Mouse (Mus musculus): ENCODE results near the gene Serpina5. TPM values are rescaled to one million over a fixed set of nuclear protein-coding genes. Genes with fewer than 3 reads are reported as not detected.

Serpina5 gene
- polyA plus RNA-seq (2016; fragmentation: Nextera tagmentation; extraction: Ambion mirVana) = not detected in 2 replicates

DNA sequence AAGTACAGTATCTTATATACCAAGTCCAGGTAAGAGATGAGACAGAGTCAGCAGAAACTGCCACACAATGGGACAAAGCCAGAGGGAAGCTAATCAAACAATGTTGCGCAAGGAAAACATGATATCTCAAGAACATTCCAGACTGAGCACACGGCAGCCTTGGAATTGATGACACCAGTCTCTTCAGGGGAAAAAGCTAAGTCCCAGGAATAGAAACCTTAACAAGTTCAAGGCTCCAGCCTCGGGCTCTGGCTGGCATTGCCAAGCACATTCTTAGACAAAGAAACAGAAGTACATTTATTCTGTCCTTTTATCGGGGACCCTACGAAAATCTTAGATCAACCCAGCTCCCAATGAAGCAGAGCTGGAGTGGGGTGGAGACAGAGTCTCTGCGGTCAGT is at the start of gene Serpina5:
Gene Serpina5 (plus strand): TSS at position 346 of the 400 bp plus-strand sequence.
- Histone ChIP-seq H3K27ac (no peak within 1 kb of the TSS), H3K9ac (replicated peaks) (no peak within 1 kb of the TSS), H3K36me3 (no peaks in the 10 kb centered on the region), H3K9me3 (no peaks in the 10 kb centered on the region), H3K4me2 (no peak within 1 kb of the TSS), H3K4me3 (replicated peaks) (no peak within 1 kb of the TSS), H3K4me1 (replicated peaks) (no peaks in the 10 kb centered on the region), H3K27me3 (no peaks in the 10 kb centered on the region)
- 92% methylated on average over 6 of the region's 6 CpGs for WGBS
- no peak for ATAC-seq (ENCODE audit: insufficient number of reproducible peaks, insufficient read depth, low FRiP score, low TSS enrichment, low read depth)

DNA sequence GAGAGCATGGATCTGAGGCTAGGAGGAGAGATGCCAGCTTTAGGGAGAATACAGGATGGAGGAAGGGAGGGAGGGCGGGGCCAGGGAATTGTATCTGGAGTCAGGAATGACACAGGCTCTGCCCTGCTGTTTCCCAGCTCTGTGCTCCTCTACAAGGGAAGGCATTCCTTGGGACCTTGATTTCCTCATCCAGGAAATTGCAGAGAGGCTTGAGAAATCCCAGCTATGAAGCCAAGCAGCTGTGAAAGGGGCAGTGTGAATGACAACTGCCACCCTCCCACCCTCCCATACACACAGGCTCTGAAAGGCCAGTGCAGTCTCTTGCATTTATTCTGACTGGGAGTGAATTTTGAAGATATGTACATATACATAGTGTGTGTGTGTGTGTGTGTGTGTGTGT is 46.9 kb upstream of the Serpina5 start:
- 69% methylated on average over 1 of the region's 1 CpGs for WGBS
- no peaks in the 10 kb centered on the region for H3K27me3 ChIP-seq
- no peaks in the 10 kb centered on the region for H3K36me3 ChIP-seq
- H3K4me1 ChIP-seq (replicated peaks) = no peaks in the 10 kb centered on the region
- no peak for ATAC-seq (ENCODE audit: insufficient number of reproducible peaks, insufficient read depth, low FRiP score, low TSS enrichment, low read depth)
- H3K9me3 ChIP-seq = no peaks in the 10 kb centered on the region
- H3K4me2 ChIP-seq = no peak overlapping the region
- no peak overlapping the region for H3K27ac ChIP-seq
- no peak overlapping the region for H3K9ac ChIP-seq (replicated peaks)
- H3K4me3 ChIP-seq (replicated peaks) = no peak overlapping the region

DNA sequence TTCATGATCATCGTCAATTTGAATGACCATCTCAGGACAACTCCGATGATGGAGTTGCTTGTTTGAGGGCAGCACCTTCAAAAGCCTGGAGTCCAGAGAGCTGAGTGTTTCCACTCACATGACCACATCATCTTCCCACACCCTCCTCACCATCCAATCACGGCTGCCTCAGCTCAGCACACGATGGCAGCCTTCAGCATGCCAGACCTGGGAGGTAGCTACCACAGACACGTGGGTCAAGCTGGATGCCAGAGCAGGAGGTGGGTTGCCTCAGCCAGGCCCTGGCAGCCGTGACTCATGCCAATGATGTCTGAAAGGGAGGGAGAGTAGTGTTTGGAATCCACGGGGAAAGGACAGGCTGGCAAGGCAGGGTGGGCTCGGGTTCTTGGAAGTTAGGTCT is 45.2 kb upstream of the Serpina5 start:
- 85% methylated on average over 8 of the region's 8 CpGs for WGBS
- Histone ChIP-seq H3K9ac (replicated peaks) (no peak overlapping the region), H3K27me3 (no peaks in the 10 kb centered on the region), H3K36me3 (no peaks in the 10 kb centered on the region), H3K4me3 (replicated peaks) (no peak overlapping the region), H3K9me3 (no peaks in the 10 kb centered on the region), H3K4me2 (no peak overlapping the region), H3K27ac (no peak overlapping the region), H3K4me1 (replicated peaks) (no peaks in the 10 kb centered on the region)
- ATAC-seq (ENCODE audit: insufficient number of reproducible peaks, insufficient read depth, low FRiP score, low TSS enrichment, low read depth) = no peak

- Histone ChIP-seq H3K27ac (no peak overlapping the region), H3K27me3 (no peaks in the 10 kb centered on the region; the same call in 1 of the 2 replicates), H3K4me3 (replicated peaks) (no peak overlapping the region), H3K36me3 (no peaks in the 10 kb centered on the region), H3K4me2 (no peak overlapping the region), H3K9me3 (no peaks in the 10 kb centered on the region), H3K9ac (replicated peaks) (no peak overlapping the region), H3K4me1 (replicated peaks) (no peaks in the 10 kb centered on the region)
- ATAC-seq (ENCODE audit: insufficient number of reproducible peaks, insufficient read depth, low FRiP score, low TSS enrichment, low read depth) = no peak
- 27% methylated on average over 4 of the region's 4 CpGs for WGBS
Measured at GRCm38 (mm10) chr12:104057050-104057449, 43.9 kb upstream of the Serpina5 start.

DNA sequence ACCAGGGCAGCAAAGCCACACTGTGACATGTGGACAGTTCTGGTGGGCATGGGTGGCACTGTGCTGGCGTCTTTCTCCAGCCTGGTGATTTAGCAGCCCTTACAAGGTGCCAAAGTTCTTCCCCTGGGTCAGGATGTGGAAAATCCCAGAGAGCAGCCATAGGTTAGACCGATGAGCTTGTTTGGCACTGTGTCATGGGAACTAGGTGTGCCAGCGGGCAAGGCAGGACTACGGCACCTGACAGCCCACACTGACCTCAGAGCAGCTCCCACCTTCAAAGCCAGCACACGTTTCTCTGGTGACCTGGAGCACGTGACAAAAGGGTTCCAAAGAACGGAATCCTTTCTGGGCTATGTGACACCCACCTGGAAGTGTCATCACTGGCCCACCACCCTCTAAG is 43.4 kb upstream of the Serpina5 start:
- Histone ChIP-seq H3K4me1 (replicated peaks) (no peaks in the 10 kb centered on the region), H3K27me3 (no peaks in the 10 kb centered on the region; the same call in 1 of the 2 replicates), H3K4me3 (replicated peaks) (no peak overlapping the region), H3K27ac (no peak overlapping the region), H3K4me2 (no peak overlapping the region), H3K36me3 (no peaks in the 10 kb centered on the region), H3K9me3 (no peaks in the 10 kb centered on the region), H3K9ac (replicated peaks) (no peak overlapping the region)
- ATAC-seq (ENCODE audit: insufficient number of reproducible peaks, insufficient read depth, low FRiP score, low TSS enrichment, low read depth) = no peak
- WGBS = 79% methylated on average over 7 of the region's 7 CpGs

DNA sequence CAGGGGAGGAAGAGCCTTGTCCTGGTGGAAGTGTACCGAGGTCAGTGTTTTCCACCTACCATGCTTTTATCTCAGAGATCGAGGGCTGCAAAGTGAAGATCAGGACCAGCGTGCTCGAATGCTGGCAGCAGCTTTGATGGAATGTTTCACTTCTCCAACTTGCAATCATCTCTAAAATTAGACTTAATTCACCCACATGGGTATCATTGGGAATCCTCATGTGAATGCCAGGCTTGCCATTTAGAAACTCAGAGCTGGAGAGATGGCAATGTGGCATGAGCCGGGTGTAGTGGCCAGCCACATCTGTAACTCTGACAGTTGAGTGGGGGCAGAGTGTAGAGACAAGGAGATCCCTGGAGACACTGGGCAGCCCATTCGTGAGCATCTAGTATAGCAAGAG is 40.8 kb upstream of the Serpina5 start:
- Histone ChIP-seq H3K27ac (no peak overlapping the region), H3K36me3 (no peaks in the 10 kb centered on the region), H3K9me3 (no peaks in the 10 kb centered on the region), H3K27me3 (no peaks in the 10 kb centered on the region; the same call in 1 of the 2 replicates), H3K9ac (replicated peaks) (no peak overlapping the region), H3K4me3 (replicated peaks) (no peak overlapping the region), H3K4me1 (replicated peaks) (no peaks in the 10 kb centered on the region), H3K4me2 (no peak overlapping the region)
- 81% methylated on average over 6 of the region's 6 CpGs for WGBS
- ATAC-seq (ENCODE audit: insufficient number of reproducible peaks, insufficient read depth, low FRiP score, low TSS enrichment, low read depth) = no peak

- Histone ChIP-seq H3K4me3 (replicated peaks) (no peak overlapping the region), H3K9me3 (no peaks in the 10 kb centered on the region), H3K4me2 (no peak overlapping the region), H3K9ac (replicated peaks) (no peak overlapping the region), H3K36me3 (no peaks in the 10 kb centered on the region), H3K27me3 (no peaks in the 10 kb centered on the region; the same call in 1 of the 2 replicates), H3K4me1 (replicated peaks) (no peaks in the 10 kb centered on the region), H3K27ac (no peak overlapping the region)
- ATAC-seq (ENCODE audit: insufficient number of reproducible peaks, insufficient read depth, low FRiP score, low TSS enrichment, low read depth) = no peak
- 47% methylated on average over 2 of the region's 2 CpGs for WGBS
Measured at GRCm38 (mm10) chr12:104061862-104062261, 39.1 kb upstream of the Serpina5 start.

DNA sequence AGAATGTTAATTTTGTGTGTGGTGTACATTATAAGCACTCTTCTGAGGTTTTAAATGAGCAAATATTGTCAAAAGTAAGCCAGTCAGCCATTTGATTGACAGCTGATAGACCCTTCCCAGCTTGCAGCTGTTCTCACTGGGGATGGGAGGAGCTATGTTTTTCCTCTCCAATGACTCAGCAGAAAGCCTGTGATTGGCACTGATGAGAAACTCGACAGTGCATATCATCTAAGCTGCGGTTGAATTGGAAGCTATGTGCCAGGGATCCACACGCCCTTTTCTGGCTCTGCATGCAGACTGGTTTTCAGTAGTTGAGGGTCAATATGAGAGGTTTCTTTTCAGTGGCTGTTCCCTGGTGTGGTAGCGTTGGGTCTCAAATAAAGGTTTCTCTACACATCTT is 36.4 kb upstream of the Serpina5 start:
- 73% methylated on average over 4 of the region's 4 CpGs for WGBS
- Histone ChIP-seq H3K27ac (no peak overlapping the region), H3K4me3 (replicated peaks) (no peak overlapping the region), H3K27me3 (no peaks in the 10 kb centered on the region; the same call in 1 of the 2 replicates), H3K4me1 (replicated peaks) (no peaks in the 10 kb centered on the region), H3K4me2 (no peak overlapping the region), H3K36me3 (no peaks in the 10 kb centered on the region), H3K9ac (replicated peaks) (no peak overlapping the region), H3K9me3 (no peaks in the 10 kb centered on the region)
- ATAC-seq (ENCODE audit: insufficient number of reproducible peaks, insufficient read depth, low FRiP score, low TSS enrichment, low read depth) = no peak

- Histone ChIP-seq H3K4me1 (replicated peaks) (no peaks in the 10 kb centered on the region), H3K4me2 (no peak overlapping the region), H3K4me3 (replicated peaks) (no peak overlapping the region), H3K36me3 (no peaks in the 10 kb centered on the region), H3K9ac (replicated peaks) (no peak overlapping the region), H3K27me3 (no peaks in the 10 kb centered on the region; the same call in 1 of the 2 replicates), H3K9me3 (no peaks in the 10 kb centered on the region), H3K27ac (no peak overlapping the region)
- no peak for ATAC-seq (ENCODE audit: insufficient number of reproducible peaks, insufficient read depth, low FRiP score, low TSS enrichment, low read depth)
- 77% methylated on average over 4 of the region's 4 CpGs for WGBS
Measured at GRCm38 (mm10) chr12:104064996-104065395, 35.9 kb upstream of the Serpina5 start.

DNA sequence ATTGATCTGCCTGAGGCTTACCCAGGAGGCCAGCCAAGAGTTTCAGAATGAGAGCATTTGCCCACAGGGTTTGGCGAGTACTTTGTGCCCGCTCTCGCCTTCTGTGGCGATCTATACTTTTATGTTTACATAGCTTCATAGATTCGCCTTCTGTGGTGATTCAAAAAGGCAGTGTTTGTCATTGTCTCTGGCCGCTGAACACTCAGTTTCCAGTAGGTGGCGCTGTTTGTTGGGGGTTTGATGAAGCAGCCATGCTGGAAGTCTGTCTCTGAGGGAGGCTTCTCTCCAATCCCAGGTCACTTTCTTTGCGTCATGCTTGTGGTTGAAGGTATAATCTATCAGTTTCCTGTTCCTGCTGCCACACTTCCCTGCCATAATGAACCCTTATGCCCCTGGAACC is 34.7 kb upstream of the Serpina5 start:
- no peak overlapping the region for H3K9ac ChIP-seq (replicated peaks)
- H3K27me3 ChIP-seq = no peaks in the 10 kb centered on the region; the same call in 1 of the 2 replicates
- no peaks in the 10 kb centered on the region for H3K36me3 ChIP-seq
- no peak overlapping the region for H3K4me2 ChIP-seq
- H3K27ac ChIP-seq = no peak overlapping the region
- no peak for ATAC-seq (ENCODE audit: insufficient number of reproducible peaks, insufficient read depth, low FRiP score, low TSS enrichment, low read depth)
- no peak overlapping the region for H3K4me3 ChIP-seq (replicated peaks)
- no peaks in the 10 kb centered on the region for H3K9me3 ChIP-seq
- WGBS = 35% methylated on average over 8 of the region's 8 CpGs
- no peaks in the 10 kb centered on the region for H3K4me1 ChIP-seq (replicated peaks)

DNA sequence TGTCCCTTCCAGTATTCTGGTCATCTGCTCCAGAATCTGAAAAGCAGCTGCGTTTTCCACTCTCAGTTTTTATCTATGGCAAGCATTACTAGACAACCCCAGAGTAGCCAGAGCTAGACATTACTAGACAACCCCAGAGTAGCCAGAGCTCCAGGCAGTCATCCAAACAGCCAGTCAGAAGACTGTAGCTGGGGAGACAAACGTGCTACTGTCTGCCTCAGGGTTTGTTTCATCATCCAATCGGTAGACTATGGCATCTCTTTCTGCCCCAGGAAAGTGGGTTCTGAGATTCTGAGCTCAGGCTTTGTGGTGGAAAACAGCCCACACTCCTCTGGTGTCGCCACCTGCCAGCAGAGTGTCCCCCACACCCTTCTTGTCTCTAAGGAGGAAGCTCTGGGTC is 33.4 kb upstream of the Serpina5 start:
- no peak overlapping the region for H3K27ac ChIP-seq
- ATAC-seq (ENCODE audit: insufficient number of reproducible peaks, insufficient read depth, low FRiP score, low TSS enrichment, low read depth) = no peak
- H3K27me3 ChIP-seq = no peaks in the 10 kb centered on the region
- H3K4me3 ChIP-seq (replicated peaks) = no peak overlapping the region
- peak overlapping the region; percentile 18; the same call in 1 of the 2 replicates for H3K4me2 ChIP-seq
- H3K36me3 ChIP-seq = no peaks in the 10 kb centered on the region
- no peaks in the 10 kb centered on the region for H3K9me3 ChIP-seq
- H3K9ac ChIP-seq (replicated peaks) = no peak overlapping the region; the same call in 1 of the 2 replicates
- 48% methylated on average over 4 of the region's 4 CpGs for WGBS
- H3K4me1 ChIP-seq (replicated peaks) = no peaks in the 10 kb centered on the region

- Histone ChIP-seq H3K4me2 (no peak overlapping the region), H3K4me1 (replicated peaks) (no peaks in the 10 kb centered on the region), H3K27me3 (no peaks in the 10 kb centered on the region), H3K4me3 (replicated peaks) (no peak overlapping the region), H3K9me3 (no peaks in the 10 kb centered on the region), H3K9ac (replicated peaks) (no peak overlapping the region), H3K27ac (no peak overlapping the region), H3K36me3 (no peaks in the 10 kb centered on the region)
- no peak; the same call in 1 of the 2 replicates for ATAC-seq (ENCODE audit: insufficient number of reproducible peaks, insufficient read depth, low FRiP score, low TSS enrichment, low read depth)
- WGBS = 12% methylated on average over 2 of the region's 2 CpGs
Measured at GRCm38 (mm10) chr12:104069620-104070019, 31.3 kb upstream of the Serpina5 start.

Data from limb, embryonic 12.5 days (tissue).